Mouse (Mus musculus) lung, postnatal 14 days (tissue): ENCODE results near the gene Mllt10.
A peak's percentile ranks its signal among the peaks of the same experiment; 100 is the strongest.
"Not testable (repeated sequence)": the region's sequence is repeated elsewhere in the genome, so short reads cannot be mapped to it uniquely, and the experiment has no call there.

Source experiments
- DNase-seq: peaks from one replicate; pipeline ENCODE4 v3.0.0; 2021

Mllt10 gene

DNA sequence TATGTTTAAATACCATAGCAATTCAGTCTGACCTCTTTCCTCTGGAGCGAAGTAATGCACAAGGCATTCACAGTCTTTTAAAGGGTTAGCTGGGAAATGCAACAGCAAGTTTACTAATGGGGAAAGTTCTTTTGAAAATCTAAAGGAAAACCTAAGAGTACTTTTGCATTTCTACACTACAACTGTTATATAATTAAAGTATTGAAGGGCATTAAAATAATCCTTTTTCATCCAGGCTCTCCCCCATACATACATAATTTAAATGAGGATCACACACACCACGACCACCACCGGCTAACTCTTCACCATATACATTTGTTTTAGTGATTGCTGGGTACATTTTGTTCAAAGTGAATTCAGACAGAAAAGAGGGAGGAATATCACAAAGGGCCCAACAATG lies 2.5 kb upstream of the Mllt10 start:
- no peak for DNase-seq

DNA sequence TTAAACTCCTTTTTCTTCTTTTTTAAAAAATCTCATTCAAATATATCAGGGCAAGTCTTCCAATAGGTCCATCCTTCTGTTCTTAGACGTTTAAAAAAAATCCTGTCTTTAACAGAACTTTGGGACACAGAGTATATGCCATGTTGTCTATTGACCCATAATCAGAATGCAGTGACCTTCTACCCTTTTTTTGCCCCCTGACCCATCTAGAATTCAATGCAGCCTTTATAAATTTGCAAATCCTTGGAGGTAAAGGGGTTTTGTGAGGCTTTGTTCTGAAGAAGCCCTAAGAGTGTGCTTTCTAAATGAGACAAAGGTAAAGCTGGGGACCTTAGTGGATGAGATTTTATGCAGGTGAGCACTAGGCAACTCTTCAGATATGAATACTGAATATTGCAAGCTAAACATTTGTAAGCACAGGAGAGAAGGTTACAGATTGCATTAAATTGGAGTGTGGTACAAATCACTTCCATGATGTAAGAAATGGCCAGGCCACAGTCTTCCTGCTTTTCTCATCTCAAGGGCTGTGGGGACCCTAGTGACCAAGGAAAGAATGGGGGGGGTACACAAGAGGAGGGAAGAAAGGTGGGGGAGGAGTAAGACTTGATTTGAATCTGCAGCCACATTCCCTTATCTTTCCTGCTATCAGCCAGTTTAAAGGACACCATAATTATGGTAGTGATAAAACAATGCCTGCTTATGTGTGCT lies 1.6 kb upstream of the Mllt10 start:
- DNase-seq, result no peak

DNA sequence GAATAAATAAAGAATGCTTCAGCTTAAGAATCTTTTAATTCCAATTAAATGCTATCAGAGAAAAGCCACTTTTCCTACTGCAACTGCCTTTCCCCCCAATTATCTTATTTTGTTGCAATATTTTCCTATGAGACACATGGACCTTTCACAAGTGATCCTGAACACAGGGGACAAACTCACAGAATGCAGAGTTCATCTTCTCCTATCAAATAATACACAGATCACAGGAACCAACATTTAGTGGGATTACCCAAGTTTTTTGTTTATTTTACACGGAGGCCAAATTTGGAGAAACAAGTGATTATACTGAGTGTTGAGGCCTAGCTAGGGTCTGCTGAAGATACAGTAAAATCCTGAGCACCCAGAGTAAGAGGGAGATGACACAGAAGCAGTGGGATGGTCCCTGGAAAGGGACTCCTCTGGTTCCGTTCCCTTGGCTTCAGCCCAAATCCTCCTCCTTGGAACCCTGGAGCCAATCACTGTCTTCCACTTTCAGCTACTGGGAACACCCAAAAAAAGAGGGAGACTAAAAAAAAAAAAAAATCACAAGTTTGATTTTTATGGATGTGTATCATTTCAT lies 996 bp upstream of the Mllt10 start:
- DNase-seq, result peak; percentile 69

DNA sequence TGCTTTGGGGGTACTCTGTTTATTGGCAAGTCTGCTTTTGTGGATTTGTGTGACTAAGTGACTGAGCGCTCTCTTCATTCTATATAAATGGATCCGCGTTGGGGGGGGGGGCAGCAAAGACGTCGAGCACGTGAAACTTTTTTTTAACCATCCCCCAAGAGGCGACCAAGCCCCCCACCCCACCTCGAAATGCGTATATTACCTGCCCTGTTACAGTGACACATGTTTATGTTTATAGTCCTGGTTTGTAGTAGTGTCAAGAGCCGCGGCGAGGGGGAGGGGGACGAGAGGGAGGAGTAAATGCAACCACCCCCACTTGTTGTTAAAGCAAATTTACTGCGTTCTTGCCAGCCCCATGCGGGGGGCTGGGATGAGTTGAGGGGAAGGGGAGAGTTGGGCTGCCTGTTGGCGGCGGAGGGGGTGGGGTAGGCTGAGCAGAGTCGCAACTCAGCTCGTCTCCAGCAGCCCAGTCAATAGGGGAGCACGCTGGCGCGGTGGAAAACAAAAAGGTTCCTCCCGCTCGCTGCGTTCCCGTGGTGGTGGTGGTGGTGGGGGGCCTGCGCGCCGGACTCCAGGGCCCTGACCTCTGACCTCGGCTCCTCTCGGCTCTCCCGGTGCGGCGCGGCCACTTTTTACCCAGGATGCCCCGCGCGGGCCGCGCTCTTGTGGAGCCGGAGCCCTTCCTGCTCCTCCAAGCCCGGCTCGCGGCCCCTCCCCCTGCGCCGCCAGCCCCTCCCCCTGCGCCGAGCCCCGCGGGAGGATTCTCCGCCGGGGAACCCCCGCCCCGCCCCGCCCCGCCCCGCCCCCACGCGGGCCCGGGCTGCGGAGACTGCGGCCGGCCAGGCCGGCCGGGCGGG lies 1.1 kb downstream of the Mllt10 start:
- DNase-seq, result peak; percentile 97

DNA sequence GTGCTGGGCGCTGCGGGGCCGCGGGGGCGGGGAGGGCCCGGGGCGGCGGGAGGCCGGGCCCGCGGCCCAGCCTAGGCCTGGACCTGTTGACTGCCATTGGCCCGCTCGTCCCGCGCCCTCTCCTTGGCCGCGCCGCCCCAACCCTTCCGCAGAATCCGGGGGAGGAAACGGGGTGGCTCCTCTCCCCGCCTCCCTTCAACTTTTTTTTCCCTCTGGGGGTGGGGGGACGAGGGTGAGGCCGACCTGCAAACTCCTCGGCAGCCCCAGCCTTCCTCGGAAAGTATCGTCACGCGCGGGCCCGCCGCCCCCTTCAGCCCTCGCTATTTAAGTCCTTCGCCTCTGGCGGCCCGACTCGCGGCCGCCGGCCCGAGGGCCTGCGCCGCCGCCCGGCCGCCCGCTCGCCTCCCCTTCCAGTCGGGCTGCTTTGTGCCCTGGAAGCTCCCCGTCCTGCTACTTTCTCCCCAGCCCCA lies 1.8 kb downstream of the Mllt10 start:
- peak; percentile 94 for DNase-seq

DNA sequence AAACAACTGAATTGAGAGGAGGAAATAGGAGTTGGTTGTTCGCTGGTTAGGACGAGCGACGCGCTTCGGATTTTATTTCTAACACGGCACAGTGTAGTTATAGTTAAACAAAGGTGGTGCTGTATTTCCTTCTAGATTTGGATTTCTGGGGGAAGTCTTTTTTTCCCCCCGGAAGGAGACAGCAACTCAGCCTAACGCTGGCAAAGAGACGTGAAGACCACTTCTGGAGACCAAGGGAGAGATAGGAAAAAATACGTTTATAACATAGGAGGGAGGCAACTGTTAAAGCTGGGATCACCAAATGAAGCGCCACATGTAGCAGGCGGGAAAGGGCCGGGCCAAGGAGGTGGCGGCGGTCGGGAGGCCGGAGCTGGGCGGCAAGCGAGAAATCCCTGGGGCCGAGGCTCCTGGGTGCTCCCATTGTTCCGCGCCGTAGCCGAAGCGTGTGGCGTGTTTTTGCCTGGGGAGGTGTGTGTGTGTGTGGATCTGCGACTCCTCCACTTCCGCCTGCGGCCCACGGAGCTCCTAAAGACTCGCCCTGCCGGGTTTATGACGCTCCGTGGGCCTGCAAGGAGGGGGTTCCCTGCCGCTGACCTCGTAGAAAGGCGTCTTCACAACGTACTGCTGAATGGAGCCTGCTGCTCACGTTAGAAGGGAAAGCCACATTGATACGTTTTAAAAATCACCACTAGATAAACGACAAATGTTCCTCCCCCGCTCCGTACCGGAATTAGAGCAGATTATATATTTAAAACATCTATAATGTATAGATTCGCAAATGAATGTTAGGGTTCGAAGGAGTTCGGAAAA lies 2.5 kb downstream of the Mllt10 start:
- DNase-seq, result peak; percentile 68

DNA sequence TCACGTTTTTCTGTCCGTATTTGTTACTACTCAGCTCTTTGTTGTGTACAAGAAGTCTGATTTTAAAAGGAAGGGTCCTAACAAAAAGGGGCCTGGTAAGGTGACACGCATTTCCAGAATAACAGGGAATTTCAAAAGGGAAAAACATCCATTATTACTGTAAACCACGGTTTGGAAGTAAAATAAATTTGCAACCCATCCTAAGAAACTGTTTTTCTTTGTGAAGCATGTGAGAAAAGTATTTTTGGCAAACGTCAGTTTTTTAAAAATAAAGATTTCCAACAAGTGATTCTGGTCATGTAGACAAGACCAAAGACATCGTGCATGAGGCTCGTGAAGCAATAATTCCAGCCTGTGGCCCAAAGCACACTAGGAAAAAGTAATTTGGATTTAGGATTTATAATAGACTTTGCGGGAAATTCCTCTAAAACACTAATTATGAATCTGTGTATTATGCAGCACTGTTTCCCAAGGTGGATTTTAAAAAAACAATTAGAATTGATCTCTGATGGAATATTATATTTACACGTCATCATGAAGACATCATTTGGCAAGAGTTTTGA lies 3.2 kb downstream of the Mllt10 start:
- no peak for DNase-seq

DNA sequence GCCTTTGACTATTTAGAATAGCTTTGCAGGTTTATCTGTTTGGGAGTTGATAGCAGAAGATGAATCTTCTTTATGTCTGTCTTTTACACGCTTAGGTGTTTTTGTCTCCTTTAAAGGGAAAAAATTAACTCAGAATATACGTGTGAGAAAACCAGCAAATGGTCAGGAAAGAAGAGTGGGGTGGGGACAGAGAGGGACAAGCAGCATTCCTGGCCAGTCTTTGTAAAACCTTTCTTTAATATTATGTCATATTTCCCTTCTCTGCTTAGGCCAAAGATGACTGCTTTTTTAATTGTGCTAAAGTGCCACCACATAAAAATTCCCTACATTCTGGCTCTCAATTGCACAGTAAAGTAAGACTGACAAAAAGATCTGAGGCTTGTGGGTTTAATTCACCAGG lies 4.0 kb downstream of the Mllt10 start:
- no peak for DNase-seq

DNA sequence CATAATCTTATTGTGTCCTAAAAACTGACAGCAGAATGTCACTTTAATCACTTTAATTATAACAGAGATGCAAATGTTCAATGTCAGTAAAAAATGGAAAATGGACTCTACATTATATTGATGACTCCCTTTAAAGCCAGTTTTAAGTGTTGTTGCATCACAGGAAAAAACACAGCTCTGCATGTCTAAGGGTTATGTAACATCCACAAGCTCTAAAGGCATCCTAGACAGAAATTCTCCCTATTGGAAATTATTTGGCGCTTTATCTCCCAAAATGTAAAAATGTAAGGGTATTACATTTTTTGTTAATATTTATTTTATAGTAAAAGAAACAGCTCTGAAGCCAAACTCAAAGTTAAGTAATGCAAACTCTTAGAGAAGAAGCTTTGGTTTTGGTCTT lies 4.9 kb downstream of the Mllt10 start:
- DNase-seq, result no peak

DNA sequence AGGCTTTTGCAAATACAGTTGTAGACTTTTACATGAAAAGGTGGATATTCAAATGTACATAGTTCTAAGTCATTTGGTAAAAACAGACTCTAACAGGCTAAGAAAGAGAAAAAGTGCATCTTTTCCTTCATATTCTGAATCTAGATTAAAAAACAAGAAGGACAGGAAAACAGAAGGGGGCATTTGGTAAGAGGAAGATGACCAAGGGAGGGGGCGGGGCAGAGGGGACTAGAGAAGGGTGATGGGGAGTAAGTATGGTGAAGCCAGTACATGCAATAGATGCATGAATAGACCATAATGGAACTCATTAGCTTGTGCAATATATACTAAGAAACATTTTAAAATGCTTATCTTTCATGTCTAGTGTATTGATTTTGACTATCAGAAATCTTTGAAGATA lies 5.4 kb downstream of the Mllt10 start:
- DNase-seq, result no peak

DNA sequence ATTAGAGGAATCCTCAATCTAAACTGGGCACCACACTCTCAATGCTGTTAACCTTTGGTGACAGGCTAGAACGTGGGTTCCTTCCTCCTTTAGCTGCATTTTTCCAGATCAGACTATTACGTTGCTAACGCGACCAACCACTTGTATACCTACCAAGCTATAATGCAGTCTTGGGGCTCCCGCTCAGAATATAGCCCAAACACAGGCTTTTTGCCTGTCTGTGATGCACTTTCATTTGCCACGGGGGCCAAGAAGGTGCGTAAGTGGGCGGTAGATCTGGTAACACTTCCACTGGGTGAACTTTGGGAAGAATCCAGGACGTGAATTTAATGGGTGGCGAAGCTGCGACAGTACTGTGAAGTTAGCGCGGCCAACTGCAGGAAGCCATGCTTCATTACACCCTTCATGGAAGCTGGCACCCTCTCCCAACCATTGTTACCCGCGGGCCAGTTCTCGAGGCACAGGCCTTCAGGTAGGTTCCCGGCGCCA lies 8.8 kb downstream of the Mllt10 start:
- DNase-seq, result peak; percentile 62

DNA sequence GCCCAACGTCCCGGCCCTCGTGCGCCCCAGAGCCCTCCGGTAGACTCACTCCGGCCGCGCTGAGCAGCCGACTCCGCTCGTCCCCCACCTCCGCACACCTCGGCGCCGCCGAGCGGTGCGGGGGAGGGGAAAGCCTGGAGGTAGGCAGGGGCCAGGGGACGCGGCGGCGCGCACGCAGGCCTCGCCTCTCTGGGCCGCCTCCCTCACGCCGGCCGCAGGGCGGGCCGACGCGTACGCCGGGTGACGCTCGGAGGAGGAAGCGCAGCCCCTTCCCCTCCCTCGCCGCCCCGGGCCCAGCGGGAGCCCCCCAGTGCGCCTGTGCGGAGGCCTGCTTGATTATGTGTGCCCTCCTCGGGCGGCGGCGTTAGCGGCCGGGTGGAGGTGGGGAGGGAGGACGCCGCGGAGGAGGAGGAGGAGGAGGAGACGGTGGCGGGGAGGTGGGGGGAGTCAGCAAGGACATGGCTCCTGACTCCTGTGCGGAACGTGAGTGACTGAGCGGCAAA lies 9.4 kb downstream of the Mllt10 start:
- DNase-seq, result peak; percentile 89

DNA sequence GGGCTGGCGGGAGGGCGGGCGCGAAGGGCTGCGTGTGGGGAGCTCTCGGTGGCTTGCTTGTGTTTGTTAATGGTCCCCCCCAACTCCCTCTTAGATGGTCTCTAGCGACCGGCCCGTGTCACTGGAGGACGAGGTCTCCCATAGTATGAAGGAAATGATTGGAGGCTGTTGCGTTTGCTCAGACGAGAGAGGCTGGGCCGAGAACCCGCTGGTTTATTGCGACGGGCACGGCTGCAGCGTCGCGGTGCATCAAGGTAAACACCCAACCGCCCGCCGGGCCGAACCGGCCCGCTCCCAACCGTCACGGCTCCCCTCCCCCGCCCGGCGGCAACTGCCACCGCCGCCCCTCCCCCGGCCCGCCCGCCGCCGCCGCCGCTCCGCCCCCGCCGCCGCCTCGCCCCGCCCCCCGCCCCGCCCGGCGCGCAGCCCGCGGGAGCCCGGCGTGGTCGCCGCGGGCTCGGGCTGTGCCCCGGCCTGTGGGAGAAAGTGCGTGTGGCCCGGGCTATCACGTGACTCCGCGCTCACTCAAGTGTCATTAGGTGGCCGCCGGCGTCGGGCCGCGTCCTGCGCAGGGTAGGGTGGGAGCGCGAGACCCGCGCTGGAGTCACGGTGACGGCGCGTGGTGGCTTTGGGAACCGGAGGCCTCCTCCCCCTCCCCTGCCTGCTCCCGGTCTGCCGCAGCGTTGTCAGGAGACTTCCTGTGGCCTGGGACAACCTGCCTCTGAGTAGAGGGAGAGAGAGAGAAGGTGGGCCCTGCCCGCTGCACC lies 10.1 kb downstream of the Mllt10 start:
- DNase-seq, result peak; percentile 79

DNA sequence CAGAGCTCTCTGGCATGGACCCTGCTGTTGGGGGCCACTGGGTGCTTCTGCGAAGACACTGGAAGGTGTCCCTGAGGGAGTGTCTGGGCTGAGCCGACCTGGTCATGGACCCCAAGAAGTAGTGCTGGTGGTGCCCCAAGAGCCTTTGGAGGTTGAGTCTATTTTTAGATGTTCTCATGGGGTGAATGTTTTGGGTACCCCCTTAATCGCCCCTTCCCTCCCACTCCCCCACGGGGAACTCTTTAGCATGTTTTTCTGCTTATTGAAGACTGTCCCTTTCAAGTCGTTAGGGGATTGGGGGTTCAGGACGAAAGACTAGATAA lies 10.6 kb downstream of the Mllt10 start:
- no peak for DNase-seq

DNA sequence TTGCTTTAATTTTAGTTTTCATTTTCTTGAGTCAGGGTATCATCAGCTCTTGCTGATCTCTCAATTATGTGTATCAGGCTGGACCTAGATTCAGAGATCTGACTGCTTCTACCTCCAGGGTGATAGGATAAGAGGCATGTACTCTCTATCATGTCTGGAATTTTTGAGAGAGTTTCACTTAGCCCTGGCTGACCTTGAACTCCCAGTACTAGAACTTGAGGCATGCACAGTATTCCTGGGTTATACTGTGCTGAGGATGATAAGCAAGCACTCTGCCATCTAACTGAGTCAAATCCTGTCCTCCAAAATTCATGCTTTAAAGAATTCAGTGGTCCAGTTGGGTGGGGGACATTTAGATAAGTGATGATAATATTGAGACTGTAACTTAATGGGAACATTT lies 11.4 kb downstream of the Mllt10 start:
- DNase-seq, result no peak

DNA sequence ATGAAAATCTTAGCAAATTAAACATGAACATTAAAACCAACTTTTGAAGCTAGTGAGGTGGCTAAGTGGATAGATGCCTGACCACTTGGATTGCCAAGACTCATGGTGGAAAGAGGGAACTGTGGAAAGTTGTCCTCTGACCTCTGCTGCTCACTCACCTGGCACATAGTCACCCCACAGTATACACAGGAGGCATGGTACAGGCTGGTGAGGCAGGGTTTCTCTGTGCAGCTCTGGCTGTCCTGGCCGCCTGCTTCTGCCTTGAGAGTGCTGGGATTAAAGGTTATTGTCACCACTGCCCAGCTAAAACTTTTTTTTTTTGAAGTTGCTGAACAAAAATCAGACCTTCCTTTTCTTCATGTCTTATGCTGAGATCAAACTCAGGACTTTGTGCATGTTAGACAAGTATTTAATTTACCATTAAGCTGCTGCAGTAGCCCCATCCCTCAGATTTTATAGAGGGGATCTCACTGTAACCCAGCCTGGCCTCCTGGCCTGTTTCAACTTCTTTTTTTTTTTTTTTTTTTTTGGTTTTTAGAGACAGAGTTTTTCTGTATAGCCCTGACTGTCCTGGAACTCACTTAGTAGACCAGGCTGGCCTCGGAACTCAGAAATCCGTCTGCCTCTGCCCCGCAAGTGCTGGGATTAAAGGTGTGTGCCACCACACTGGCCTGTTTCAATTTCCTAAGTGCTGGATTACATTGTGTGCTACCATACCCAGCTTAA lies 13.2 kb downstream of the Mllt10 start:
- DNase-seq, result no peak

DNA sequence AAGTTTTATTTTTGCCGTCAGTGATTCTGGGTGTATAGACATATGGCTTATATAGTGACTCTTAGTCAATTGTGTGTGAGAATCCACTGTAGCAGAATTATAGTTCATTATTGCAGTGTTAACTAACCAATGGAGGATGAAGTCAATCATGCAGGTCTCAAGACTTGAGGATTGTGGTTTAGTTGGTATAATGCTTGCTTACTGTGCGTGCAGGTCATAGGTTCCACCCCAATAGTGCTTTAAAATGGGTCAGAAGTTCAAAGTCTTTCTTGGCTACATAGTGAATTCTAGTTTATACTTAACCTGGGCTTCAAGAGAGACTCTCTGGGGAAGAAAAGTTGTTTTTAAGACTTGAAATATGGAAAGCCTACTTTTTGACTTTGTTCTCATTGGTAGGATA lies 16.9 kb downstream of the Mllt10 start:
- no peak for DNase-seq

DNA sequence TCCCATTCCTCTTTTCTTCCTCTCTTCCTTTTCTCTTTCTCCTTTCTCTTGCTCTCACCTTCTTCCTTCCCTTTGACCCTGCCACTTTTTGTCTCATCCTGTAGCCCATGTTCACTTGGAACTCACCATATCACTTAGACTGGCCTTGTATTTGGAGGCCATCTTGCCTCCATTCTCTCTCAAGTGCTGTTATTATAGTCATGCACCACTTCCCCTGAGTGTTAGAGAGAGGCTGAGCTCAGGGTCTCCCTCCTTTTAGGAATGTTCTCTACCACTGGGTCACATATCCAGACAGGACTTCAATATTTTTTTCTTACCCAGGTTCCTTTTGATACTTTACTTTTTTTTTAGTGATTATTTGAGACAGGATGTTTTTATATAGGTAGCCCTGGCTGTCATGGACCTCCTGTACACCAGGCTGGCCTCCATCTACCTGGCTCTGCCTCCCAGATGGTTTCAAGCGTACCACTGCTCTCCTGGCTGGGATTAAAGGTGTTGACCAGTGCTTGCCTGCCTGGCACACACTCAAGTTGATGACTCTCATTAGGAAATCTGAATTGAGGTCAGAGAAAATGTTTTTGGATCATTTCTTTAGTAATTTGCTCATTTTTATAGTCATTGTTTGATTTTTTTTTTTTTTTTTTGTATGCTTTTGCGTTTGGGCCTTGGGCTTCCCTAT lies 25.3 kb downstream of the Mllt10 start:
- no peak for DNase-seq

DNA sequence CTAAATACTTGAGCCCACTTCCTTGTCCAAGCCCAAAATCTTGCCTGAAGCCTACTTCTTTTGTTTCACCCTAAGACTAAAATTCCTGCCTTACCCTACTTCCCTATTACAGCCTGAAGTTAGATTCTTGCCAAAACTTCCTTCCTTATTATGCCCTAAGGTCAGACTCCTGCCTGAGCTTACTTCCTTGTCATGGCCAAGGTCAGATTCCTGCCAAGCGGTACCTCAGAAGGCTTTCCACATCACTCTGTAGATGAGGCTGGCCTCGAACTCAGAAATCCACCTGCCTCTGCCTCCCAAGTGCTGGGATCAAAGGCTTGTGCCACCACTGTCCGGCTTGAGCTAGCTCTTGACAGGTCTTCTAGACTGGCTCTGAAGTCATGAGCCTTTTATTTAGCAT lies 32.7 kb downstream of the Mllt10 start:
- not testable (repeated sequence) for DNase-seq

DNA sequence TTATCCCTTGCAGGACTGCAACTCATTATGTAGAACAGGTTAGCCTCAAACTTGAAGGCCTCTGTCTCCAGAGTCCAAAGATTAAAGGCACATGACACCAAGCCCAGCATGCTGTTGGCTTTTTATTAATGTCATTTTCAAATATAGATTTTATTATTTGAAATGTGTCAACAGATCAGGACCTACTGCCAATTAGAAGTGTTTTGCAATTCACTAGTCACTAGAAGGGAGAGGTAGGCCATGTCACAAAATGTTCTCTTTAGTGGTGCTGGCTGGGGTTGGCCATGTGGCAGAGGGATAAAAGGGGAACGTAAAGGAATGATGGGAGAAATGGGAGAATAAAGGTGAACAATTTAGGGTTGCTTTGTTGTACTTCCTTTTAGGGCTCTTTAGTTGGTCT lies 38.8 kb downstream of the Mllt10 start:
- DNase-seq, result no peak
